Mouse (Mus musculus): ENCODE data around the gene Slc44a5.
A peak's percentile ranks its signal among the peaks of the same experiment; 100 is the strongest.
"Not testable (repeated sequence)": the region's sequence is repeated elsewhere in the genome, so short reads cannot be mapped to it uniquely, and the experiment has no call there.

Gene Slc44a5

DNA sequence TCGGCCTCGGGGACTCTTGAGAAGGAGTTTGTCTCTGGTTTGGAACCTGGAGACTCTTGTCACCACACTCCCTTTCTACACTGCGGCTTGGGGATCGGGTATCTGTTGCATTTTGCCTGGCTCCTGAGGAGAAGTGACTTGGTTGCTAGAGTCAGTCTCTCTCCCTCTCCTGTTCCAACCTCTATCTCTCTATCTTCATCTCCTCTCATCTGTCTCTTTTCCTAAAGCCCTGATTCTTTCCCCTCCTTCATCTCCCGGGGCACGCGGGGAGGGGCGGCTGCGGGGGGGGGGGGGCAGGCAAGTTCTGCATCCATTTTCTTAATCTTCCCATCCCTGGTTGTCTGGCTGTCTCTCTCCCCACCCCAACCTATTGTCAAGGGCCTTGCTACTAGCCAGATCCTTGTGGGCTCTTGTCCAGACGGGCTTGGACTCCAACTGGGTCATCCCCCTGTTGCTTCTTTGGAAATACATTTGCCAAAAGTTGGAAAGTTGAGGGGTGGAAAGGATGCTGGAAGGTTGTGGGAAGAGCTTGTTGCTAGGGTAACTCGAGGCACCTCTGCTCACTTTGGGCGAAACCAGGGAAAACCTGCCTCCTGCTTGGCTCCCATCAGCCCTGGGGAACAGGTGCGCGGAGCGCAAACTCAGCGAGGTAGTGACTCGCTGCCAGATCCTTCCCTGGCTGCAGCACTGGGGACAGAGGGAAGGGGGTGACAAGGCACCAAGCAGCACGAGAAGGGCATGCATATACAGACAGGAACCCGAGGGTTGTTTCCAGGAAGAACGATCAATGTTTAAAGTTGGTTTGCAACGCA lies 919 bp downstream of the Slc44a5 start:
- DNase-seq: no peak

DNA sequence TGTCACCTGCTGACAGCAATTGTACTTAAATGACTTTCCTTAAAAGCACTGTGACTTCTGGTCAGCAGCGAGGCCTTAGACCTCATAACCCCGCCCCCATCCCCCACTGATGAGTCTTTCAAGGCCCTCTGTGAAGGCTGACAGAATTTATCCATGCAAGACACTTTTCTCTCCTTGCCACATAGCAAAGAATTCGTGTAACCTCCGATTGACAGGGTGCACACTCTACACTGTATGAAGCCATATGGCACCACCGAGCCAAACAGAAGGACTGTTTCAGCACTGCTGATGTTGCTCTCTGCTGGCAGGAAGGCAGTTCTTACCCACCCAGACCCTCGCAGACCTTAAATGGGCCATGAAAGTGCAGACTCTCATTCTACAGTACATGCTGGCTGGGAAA lies 1.8 kb downstream of the Slc44a5 start:
- DNase-seq: no peak

DNA sequence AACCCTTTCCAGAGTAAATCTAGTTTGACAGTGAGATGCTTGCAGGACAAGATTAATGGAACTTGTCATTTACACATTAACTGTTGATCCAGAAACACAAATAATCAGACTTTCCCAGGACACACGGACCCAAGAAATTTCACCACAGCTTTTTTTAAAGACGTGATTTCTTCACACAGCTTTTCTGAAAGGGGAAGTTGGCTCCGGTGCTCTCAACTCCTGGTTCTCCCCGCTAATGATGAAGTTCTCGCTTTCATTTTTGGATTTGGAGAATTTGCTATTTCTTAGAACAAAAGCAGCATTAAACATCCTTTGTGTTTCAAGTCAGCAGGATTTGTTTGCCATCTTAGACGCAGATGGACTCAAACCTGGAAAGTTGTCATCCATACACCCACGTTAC lies 2.6 kb downstream of the Slc44a5 start:
- no peak for DNase-seq

DNA sequence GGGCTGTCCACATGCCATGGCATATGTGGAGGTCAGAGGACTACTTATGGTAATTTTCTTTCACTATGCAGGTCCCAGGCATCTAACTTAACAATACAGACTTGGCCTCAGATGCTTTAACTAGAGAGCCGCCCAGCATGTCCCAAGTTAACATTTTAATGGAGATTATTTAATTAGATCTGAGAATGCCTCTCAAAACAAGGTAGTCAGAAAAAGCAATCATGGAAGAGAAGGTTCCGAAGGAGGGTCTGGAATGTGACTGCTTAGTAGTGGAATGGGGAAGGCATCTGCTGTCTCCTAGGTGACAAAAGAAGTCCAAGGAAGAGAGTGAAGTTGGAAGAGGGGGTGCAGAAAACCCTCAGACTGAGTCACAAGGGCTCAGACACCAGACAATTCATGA lies 7.4 kb downstream of the Slc44a5 start:
- no peak for DNase-seq

DNA sequence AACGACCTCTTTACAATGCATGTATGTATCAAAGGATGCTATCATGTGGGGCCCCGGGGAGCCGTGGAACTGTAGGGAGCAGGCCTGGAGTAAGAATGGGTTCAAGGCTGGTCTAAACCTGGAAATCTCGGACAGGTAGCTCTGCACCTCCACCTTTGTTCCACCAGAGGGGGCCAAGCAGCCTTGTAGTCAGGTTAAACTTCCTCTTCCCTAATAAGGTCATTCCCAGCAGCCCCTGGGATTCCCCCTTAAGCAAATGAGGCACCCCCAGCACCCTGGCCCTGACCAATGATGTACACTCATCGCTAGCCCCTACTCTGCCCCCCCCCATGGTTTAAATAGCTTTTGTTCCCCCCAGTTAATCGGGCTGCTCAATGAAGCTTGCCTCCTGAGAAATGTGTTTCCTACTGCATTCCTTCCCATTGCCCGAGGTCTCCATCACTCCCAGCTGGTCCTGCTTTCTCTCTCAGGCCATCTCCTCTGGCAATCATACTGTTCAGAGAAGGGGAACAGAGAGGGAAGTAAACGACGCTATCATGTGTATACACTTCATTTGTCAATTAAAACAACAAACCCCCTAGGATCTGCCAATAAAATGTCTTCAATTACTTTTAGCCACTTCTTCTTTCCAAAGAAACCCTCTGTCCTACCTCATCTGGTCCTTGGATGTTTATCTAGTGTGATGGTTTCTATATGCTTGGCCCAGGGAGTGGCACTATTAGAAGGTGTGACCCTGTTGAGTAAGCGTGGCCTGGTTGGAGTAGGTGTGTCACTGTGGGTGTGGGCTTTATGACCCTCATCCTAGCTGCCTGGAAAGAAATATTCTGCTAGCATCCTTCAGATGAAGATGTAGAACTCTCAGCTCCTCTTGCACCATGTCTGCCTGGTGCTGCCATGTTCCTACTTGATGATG lies 11.4 kb downstream of the Slc44a5 start:
- DNase-seq: peak; percentile 16

DNA sequence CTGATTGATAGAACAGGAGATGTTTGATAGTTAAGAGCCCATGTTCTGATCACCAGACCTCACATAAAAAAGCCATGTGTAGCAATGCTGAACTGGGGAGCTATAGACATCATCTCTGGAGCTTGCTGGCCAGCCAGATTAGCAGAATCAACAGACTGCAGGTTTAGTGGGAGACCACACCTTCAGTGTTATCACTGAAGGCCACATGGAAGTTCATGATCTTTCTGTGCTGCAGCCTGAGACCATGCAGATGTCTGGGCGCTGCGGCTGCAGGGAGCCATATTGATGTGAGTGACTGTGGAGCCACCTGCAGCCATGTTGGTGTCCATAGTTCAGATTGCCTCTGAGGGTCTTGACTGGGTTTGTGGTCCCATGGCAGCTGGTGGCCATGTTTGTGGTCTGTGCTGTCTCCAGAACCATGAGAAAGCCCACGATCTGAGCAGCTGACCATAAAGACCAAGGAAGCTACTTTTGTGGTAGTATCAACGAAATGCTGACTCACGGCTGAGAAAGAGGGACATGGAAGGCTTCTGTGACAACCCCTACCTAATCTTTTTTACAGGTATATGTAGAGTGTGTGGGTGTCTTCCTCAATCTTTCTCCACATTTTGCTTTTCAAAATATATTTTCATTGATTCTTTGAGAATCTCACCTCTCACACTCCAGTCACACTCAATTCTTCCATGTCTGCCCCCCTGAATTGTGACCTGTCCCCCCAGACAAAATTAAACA lies 26.7 kb downstream of the Slc44a5 start:
- DNase-seq: no peak

DNA sequence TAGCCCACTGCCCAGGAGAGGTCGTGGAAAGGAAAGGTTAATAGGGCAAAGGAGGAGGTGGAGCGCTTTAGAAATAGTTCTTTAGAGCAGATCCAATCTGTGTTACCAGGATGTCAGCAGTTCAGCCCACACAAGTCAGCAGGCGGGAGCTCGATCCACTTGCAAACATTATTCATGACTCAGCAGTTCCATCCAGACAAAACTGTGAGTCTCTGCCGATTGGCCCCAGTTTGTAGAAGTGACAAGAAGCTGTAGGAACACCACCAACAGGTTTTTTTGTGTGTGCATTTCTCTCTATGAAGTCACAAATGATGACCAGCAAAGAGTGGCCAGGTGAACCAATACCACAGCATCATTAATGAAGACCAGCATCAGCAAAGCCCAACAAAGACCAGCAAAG lies 28.1 kb downstream of the Slc44a5 start:
- no peak for DNase-seq

DNA sequence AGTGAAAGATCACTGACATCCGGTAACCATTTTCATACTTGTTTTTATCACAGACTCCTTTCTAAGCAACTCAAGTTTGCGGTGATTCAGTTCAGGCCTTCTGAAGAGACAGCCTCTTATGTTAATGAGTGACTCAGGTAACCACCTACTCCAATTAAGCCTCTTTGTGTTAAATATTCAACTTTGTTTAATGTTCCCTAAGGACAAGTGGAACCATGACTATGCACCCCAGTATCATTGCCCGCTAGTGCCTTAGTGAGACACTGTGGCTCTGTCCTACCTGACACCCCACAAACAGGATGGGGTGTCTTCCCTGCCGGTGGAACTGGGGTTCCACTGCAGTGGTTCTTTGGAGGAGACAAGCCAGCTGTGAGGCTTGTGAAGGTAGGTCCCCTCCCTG lies 73.6 kb downstream of the Slc44a5 start:
- no peak for DNase-seq

DNA sequence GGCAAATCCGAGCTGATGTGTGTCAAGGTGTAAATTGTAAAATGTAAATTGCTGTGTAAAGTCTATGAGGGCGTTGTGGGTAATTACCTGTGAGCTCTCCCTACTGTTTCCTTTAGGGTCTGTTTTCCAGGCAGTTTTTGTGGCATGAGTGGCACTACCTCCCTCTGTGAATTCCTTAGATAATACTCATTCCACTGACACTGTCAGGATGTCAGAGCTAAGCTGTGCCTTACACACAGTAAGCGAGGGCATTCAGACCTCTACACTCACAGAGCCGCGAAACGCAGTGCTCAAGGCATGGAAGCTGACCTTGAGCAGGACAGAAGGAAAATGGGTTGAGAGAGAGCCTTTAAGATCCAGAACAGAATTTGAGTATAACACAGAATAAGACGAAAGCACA lies 80.1 kb downstream of the Slc44a5 start:
- no peak for DNase-seq

DNA sequence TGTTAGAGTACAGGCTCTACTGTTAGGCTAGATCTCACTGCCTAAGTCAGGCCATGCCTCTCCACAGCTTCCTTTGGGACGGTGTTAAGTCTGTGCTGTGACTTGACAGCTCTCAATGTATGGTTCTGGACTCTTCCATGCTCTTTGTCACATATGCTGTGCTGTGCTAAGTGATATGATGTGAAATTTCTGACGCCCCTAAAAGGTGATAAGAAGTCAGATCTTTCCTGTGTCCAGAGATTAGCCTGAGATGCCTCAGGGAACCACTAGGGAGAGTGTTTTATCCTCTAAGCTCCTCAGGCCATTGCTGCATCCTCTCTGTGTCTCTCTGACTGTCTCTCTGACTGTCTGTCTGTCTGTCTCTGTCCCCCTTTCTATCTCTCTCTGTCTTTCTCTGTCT lies 84.2 kb downstream of the Slc44a5 start:
- DNase-seq: no peak

DNA sequence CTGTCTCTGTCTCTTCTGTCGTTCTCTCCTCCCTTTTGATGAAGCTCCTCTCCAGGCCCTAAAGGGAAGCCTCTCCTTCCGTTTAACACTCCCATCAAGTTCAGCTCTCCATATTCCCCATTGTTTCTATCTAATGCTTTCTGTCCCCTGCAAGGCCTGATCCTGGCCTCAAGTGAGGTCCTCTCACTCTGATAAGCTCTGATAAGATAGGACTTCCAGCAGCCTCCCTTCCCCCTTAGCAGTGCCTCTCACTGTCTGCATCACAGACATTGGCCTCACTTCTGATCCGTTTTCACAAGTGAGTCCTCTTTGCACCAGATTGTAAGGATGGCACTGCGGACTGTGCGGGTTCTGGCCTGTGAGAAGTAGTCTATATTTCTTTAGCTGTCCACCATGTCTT lies 85.0 kb downstream of the Slc44a5 start:
- no peak for DNase-seq

DNA sequence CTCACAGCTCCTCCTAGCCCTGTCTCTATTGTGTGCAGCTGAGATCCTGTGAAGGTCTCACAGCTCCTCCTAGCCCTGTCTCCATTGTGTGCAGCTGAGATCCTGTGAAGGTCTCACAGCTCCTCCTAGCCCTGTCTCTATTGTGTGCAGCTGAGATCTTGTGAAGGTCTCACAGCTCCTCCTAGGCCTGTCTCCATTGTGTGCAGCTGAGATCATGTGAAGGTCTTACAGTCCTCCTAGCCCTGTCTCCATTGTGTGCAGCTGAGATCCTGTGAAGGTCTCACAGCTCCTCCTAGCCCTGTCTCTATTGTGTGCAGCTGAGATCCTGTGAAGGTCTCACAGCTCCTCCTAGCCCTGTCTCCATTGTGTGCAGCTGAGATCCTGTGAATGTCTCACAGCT lies 98.8 kb downstream of the Slc44a5 start:
- not testable (repeated sequence) for DNase-seq

DNA sequence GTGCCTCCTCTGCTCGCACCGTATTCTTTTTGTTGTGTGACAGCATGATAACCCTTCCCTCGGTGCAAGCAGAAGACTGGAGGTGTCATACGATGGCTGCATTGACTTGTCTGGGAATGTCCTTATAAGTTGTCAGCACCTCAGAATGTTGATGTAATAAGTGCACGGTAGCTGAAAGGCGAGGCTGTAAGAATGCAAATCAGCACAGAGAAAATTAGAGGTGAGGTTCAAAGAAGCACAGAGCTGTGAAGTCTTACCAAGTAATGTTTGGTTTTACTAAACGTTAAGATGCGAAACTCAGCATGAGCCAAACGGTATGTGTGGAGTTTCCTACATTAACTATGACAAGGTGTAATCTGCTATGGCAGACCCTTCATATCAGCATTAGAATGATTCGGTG lies 102.5 kb downstream of the Slc44a5 start:
- no peak for DNase-seq

DNA sequence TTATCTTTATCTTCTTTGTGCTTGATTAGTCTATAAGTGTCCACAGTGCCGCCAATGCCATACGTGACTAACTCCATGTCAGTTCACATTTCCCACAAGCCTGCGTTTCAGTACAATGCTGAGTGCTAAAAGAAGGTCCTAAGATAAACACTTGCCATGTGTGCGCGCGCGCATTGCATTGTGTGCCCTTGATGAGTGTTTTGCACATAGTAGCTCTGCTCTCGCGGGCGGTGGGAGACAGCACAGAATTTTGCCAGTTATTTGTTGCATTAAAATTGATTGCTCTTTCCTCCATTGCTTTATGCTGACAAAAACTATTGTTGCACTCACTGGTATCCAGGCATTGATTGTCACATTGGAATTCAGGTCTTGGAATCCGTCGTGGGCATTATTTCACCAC lies 108.5 kb downstream of the Slc44a5 start:
- no peak for DNase-seq

DNA sequence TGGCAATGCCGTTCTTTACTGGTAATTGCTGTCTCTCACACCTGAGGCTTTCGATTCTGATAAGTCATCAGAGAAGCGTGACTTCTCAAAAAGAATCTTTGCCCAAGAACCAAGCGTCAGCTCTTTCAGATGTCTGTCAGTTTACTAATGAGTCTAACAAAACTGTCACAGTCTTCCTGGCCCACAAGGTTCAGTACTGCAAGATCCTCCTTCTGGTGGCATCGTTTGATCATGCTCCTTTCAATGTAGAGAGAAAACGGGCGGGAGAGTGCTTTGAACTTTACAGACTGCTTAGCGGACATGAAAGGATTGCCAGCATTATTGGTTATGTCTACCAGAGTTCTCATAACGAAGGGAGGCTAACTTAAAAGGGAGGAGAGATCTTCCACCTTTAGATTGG lies 109.0 kb downstream of the Slc44a5 start:
- no peak for DNase-seq

DNA sequence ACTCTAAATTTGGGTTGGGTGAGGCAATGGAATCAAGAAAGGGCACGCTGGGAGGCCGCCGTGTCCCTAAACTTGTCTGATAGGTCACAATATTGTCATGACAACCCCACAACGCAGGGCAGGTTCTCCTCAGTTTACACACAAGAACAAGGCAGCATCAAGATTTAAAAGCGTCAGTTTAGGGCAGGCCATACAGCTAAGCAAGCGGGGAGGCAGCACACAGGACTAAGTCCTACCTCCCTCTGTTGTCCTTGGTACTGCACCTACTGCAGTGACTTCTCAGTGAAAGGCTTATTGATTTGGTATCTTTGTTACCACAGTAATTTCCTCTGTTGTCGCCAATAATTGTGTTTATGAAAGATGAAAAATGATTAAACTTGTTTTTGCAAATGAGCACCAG lies 109.7 kb downstream of the Slc44a5 start:
- no peak for DNase-seq

DNA sequence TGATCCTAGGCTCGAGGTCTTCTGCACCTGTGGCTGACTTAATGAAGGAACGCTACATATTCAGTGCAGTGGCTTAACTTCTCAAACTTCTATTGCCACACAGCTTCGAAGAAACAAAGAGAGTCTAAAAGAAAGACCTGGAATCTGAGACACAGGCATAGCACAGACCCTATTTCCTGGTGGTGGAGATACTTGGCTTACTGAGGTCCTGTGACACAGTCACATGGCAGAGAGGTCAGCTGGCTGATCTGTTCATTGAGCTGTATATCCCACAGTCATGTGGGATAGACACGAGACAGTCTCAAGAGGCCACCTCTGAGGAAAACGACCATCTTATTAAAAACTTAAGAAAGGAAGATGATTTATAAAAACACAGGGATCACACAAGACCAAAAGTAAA lies 116.8 kb downstream of the Slc44a5 start:
- DNase-seq: no peak

DNA sequence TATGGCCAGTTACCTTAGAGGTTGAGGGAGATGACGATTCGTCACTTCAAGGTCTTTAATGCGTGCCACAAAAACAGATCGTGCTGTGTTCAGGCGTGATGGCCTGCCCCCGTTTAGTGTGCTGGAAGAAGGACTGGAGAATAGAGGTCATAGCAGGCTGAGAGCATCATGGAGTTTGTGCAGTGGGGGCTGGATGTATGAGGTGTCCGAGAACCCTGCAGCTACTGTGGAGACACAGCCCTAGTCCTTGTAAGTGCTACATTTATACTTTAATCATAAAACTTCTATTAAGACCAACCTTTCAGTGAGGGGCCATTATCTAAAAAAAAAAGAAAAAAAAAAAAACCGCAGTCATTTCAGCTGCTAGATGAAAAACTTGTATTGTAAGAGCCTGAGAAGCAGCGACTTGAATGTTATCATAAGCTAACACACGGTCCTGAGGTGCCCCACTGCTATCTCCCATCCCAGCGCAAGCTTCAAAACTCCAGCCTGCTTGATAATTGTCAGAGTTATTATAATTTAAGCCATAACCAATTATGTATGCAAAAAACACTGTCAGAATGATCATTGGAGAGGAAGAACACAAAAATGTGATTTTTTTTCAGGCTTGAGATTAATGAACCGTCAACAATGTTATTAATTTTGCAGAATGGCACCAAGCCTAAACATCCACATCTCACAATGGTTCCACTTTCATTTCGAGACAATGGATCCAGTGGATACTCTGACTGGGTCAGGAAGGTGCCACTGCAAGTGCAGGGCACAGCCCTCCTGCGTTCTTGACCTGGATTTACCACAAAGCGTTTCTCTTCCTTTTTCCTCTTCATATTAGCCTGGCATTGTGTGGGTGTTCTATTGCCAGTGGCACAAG lies 118.5 kb downstream of the Slc44a5 start:
- no peak for DNase-seq

DNA sequence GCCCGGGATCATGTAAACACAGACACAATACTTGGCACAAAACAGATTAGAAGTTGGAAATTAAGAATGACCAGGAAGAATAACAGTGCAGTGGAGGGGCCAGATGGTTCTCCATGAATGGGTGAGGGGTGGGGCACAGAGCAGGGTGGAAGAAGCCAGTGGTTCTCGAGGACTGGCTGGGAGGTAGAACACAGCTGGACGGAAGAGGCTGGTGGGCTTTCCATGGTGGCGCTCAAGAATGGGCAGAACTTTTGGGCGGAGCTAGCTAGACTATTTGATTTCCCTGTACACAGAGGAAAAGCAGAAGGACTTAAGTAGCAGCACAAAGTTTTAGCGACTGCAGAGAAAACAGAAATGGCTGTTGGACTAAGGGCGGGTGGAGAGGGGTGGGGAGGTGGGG lies 119.2 kb downstream of the Slc44a5 start:
- no peak for DNase-seq

DNA sequence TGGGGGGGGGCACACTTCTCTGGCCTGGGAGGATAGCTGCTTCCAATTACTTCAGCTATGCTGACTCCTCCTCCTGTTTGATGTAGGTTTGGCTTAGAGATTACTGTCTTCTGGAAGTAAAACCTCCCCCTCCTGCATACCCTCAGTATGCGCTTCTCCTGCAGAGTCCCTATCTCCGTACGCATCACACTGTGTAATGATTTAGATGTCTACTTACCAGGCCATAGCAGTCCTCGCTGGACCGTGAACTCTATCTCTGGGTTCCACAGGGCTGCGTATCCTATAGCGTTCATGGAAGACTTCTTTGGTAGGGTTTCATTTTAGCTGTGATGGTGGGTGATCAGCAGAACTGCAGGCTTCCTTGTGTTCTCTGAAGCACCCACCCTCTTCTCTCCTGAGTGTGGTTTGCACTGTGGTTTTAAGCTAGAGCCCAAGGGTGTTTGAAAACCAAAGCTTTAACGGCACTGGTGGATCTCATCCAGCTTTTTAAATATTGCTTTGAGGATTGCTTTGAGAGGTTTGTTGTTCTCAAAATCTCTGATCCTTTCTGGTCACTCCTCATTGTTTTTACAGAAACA lies 120.6 kb downstream of the Slc44a5 start:
- no peak for DNase-seq

DNA sequence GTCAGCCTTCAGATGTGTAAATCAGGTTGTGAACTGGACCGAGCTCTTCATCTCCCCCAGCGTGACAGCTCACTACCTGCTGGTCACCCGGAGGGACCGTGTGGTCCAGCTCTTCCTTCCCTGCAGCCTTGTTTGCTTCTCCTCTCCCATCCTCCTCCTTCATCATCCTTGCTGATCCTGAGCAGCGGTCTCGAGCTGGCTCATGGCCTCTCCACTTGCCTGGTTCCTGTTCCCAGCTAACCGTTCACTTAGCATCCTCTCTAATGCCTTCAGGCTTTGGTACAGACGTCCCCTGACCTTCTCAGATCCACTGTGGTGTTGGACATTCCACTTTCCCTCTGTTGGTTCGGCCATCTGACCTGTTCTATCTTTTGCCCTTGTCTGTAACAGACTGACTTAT lies 128.4 kb downstream of the Slc44a5 start:
- no peak for DNase-seq

DNA sequence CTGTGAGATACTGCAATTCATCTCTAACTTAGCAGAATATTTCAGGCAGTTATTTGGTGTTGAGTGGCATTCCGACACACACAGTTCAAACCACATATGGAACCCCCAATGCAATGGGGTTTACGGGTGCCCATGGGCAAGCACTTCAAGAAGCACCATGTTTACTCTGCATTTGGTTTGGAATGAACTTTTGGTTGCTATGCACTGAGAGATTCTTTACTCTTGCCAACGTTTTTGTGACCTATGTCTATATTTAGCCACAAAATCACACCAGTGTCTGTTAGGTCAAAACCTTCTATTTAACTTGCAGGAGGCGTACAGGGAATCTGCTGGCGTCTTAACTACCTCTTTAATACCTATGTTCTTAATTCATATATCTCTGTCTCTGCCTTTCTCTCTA lies 137.3 kb downstream of the Slc44a5 start:
- no peak for DNase-seq
